Mouse (Mus musculus): ENCODE results near the gene Mrps5.
"Not testable (repeated sequence)": the region's sequence is repeated elsewhere in the genome, so short reads cannot be mapped to it uniquely, and the experiment has no call there.

DNA sequence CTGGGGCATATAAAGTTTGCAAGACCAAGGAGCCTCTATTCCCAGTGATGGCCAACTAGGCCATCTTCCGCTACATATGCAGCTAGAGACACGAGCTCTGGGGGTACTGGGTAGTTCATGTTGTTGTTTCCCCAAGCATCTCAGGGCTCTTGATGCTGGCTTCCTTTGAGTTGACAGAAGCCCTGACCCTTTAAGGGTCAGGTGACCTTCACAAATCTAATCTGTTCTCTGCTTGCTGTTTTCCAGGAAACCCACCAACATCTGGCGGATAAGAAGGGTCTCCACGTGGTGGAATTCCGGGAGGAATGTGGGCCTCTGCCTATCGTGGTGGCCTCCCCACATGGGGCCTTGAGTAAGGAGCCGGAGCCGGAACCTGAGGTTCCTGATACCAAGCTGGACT lies 16.4 kb downstream of the Mrps5 start:
- not testable (repeated sequence) for TF ChIP-seq CTCF (IDR thresholded peaks at IDR 0.05; ENCODE audit: low read depth); EP300 (optimal IDR thresholded peaks at IDR 0.05)
